Mouse (Mus musculus) brain, embryonic 18.5 days (tissue): ENCODE measurements around the gene Tmed1.
"Not testable (repeated sequence)": the region's sequence is repeated elsewhere in the genome, so short reads cannot be mapped to it uniquely, and the experiment has no call there.

ENCODE experiments used
- DNase-seq: peaks from one replicate; pipeline ENCODE4 v3.0.0-alpha.2; 2012; ENCODE audit warnings: low read depth, low spot score

Tmed1 gene

DNA sequence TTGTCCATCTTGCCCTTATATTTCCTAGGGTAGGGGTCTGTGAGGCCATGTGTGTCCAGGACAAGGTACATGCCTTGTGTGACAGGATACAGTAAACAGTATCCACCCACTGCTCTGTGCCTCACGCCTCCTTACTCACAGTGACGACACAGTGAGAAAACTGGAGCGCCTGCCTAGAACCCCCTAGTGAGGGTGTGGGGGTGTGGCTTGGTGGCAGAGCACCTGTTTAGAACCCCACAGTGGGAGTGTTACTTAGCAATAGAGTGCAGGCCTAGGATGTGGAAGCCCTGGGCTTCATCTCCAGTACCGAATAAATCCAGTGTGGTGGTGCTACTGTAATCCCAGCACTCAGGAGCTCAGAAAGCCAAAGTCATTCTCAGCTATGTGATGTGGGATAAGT is 37.1 kb downstream of the Tmed1 start:
- no peak for DNase-seq

DNA sequence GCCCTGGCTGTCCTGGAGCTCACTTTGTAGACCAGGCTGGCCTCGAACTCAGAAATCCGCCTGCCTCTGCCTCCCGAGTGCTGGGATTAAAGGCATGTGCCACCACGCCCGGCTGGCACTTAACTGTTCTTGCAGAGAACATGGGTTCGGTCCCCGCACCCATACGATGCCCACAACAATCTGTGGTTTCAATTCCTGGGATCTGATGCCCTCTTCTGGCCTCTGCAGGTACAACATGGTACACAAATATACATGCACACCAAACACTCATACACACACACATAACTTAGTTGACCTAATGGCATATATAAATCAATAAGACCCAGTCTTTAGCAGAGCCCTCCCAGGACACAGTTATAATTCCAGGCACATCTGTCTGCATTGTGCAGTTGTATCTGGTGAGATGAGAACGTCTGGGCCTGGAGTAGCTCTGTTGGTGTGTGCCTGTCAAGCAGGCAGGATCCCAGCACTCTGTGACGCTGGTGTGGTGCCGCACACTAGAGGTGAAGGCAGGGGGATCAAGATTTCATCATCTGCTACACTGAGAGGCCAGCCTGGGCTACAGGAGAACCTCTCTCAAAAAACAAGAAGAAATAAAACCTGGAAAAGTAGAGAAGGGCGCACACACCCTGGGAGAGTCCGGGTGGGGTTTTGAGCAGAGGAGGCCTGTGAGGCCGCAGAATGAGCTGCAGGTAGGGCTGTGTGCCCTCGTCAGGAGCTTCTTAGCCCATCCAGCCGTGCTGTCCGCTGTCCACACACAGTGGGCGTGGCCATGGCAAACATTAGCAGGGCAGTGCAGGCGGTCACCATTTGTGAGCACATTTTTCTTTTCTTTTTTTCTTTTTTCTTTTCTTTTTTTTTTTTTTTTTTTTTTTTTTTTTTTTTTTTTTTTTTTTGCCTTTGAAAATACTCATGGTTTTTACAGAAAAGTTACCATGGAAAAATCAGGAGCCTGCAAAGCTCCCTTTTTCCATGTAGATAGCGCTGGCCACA is 40.7 kb downstream of the Tmed1 start:
- no peak for DNase-seq

DNA sequence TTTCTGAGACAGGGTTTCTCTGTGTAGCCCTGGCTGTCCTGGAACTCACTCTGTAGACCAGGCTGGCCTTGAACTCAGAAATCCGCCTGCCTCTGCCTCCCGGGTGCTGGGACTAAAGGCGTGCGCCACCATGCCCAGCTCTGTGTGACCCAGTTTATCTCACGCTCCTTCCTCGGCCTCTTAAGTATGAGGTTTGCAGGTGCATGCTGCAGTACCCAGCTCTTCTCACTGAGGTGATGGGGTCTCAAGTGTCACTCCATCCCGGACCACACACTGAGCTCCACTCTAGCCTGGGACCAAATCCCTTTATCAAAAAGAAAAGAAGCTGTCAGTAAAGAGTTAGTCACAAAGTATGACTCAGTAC is 45.5 kb downstream of the Tmed1 start:
- not testable (repeated sequence) for DNase-seq

DNA sequence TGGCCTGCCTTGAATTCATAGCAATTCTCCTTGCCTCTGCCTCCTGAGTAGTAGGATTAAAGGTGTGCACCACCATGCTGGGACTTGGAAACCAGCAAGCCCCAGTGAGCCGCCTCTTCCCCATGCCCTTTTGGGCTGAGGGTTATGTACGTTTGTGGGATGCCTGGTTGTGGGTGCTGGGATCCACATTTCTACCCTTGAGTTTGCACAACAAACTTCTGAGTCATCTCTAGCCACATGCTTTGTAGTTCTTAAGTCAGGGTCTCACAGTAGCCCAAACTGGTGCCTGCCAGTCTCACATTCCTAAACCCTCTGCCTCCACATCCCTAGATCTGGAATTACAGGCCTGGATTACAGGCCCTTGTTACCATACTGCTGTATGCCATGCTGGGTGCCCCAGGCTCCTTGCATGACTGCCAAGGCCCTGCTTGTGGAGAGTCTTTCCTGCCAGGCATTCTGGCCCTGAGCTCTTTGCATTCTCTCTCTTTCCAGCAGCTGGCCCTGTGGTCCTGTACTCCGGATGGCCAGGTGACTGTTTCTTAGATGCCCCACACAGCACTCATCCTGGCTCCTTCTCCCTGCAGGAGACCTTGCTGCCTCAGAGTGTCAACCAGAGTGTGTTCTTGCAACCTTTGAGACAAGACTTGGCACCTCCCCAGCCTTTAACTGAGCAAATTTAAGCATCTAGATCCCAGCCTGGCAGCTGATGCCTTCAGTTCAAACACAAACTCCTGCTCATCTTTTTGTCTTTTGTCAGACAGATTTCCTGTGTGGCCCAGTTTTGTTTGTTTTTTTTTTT is 46.1 kb downstream of the Tmed1 start:
- no peak for DNase-seq

DNA sequence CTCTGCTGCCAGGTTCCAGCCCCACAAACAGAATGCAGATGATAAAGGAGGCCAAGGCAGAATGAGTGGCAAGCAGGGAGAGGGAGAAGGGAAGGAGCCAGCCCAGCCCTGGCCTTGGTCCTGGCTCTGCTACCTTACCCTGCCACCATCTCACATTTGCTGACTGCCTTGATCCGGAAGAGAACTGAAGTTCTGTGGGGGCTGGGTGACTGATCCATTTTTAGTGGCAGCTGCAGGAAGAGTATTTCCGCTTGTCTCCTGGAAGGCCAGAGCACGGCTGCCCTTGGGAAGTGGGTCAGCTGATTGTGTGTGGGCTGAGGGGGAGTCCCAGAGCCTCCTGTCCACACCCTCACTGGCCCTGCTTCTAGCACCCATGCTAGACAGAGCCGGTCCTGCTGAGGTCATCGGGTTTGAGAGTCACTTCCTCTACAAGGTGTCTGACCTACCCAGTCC is 46.9 kb downstream of the Tmed1 start:
- DNase-seq: no peak

- DNase-seq: no peak
Observed at GRCm38 (mm10) chr9:21460400-21460940, 49.6 kb downstream of the Tmed1 start.

- DNase-seq: no peak
Observed at GRCm38 (mm10) chr9:21458821-21459220, 51.2 kb downstream of the Tmed1 start.
